Mouse (Mus musculus): ENCODE data around the gene Fndc3b. TPM values are rescaled to one million over a fixed set of nuclear protein-coding genes. Genes with fewer than 3 reads are reported as not detected.

Fndc3b gene
- polyA plus RNA-seq, 1 experiment = 5.0 TPM

DNA sequence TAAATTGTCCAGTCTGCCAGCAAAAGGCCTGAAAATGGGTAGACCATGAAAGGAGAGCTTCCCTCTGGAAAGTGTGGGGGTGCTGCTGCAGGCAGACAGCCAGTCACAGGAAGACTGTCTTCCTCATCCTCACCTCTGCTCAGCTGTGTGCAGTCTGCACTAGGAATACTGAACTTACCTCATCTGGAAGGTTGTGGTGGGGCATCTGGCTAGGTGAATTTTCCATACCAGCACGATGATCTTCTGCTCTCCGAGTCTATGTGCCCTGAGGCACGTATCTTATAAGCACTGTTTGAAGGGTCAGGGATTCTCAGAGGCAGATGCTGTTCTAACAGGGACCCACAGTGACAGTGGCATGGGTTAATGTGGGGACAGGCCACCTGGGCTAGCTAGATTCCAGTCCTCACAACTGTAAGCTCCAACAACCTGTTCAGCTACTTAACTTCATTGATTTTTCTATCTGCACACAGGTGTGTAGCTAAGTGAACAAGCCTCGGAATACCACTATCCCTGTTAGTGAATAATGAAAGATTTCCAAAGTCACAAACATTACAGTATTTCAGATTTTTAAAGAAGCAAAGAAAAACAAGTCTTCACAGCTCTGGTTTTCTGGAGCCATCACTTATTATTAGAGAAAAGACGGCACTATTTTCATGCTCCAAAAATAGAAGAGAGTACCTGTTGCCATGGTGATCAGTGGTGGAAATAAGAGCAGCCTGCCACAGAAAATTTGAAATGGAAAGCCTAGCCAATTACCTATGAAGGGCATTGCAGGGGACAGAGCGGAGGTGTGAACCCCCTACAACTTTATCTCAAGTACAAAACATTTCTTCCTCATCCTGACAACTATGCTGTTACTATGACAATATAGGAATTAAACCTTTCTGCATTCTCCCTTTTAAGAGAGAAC is 128.9 kb downstream of the Fndc3b start:
- no peak for TF ChIP-seq POLR2A (IDR thresholded peaks at IDR 0.05; ENCODE audit: control insufficient read depth, low read depth, low read length)
- TF ChIP-seq CTCF (IDR thresholded peaks at IDR 0.05; ENCODE audit: control insufficient read depth, insufficient read depth, insufficient replicate concordance, low read depth, low read length) = no peak
- no peaks in the 10 kb centered on the region for H3K27me3 ChIP-seq (ENCODE audit: control insufficient read depth, insufficient read depth, low read length)
- H3K4me1 ChIP-seq (ENCODE audit: control insufficient read depth, insufficient read depth, low read length) = no peaks in the 10 kb centered on the region
- no peak overlapping the region for H3K4me3 ChIP-seq (ENCODE audit: control insufficient read depth, low read depth, low read length)
- no peaks in the 10 kb centered on the region for H3K36me3 ChIP-seq (ENCODE audit: control insufficient read depth, insufficient read depth, low read length)
- H3K27ac ChIP-seq (ENCODE audit: control insufficient read depth, insufficient read depth, low read depth, low read length) = no peak overlapping the region

- TF ChIP-seq POLR2A (IDR thresholded peaks at IDR 0.05; ENCODE audit: control insufficient read depth, low read depth, low read length) (no peak), CTCF (IDR thresholded peaks at IDR 0.05; ENCODE audit: control insufficient read depth, insufficient read depth, insufficient replicate concordance, low read depth, low read length) (no peak)
- Histone ChIP-seq H3K27ac (ENCODE audit: control insufficient read depth, insufficient read depth, low read depth, low read length) (no peak overlapping the region), H3K27me3 (ENCODE audit: control insufficient read depth, insufficient read depth, low read length) (no peaks in the 10 kb centered on the region), H3K4me3 (ENCODE audit: control insufficient read depth, low read depth, low read length) (no peak overlapping the region), H3K4me1 (ENCODE audit: control insufficient read depth, insufficient read depth, low read length) (no peaks in the 10 kb centered on the region), H3K36me3 (ENCODE audit: control insufficient read depth, insufficient read depth, low read length) (no peaks in the 10 kb centered on the region)
These were observed 130.2 kb downstream of the Fndc3b start for GRCm38 (mm10) chr3:27580956-27581355.

GRCm38 (mm10) chr3:27579894-27580613 is 131.1 kb downstream of the Fndc3b start:
- Histone ChIP-seq H3K27ac (ENCODE audit: control insufficient read depth, insufficient read depth, low read depth, low read length) (no peak overlapping the region), H3K4me3 (ENCODE audit: control insufficient read depth, low read depth, low read length) (no peak overlapping the region), H3K36me3 (ENCODE audit: control insufficient read depth, insufficient read depth, low read length) (no peaks in the 10 kb centered on the region), H3K4me1 (ENCODE audit: control insufficient read depth, insufficient read depth, low read length) (no peaks in the 10 kb centered on the region), H3K27me3 (ENCODE audit: control insufficient read depth, insufficient read depth, low read length) (no peaks in the 10 kb centered on the region)
- TF ChIP-seq POLR2A (IDR thresholded peaks at IDR 0.05; ENCODE audit: control insufficient read depth, low read depth, low read length) (no peak), CTCF (IDR thresholded peaks at IDR 0.05; ENCODE audit: control insufficient read depth, insufficient read depth, insufficient replicate concordance, low read depth, low read length) (no peak)

DNA sequence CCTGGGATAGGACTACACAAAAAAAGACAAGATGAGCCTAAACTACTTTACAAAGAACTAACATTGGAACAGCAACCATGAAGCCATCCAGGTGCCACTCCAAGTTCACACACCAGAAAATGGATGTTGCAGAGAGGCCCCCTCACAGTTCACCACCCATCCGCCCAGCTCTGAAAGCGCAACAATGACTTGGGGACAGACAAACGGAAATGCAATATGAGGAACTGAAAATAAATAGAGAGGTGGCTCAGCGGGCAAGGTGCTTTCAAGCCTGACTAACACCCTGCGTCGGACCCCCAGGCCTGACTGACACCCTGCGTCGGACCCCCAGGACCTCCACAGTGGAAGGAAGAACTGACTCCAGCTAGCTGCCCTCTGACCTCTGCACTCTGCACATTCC is 131.9 kb downstream of the Fndc3b start:
- Histone ChIP-seq H3K27ac (ENCODE audit: control insufficient read depth, insufficient read depth, low read depth, low read length) (no peak overlapping the region), H3K4me1 (ENCODE audit: control insufficient read depth, insufficient read depth, low read length) (no peaks in the 10 kb centered on the region), H3K27me3 (ENCODE audit: control insufficient read depth, insufficient read depth, low read length) (no peaks in the 10 kb centered on the region), H3K4me3 (ENCODE audit: control insufficient read depth, low read depth, low read length) (no peak overlapping the region), H3K36me3 (ENCODE audit: control insufficient read depth, insufficient read depth, low read length) (no peaks in the 10 kb centered on the region)
- no peak for TF ChIP-seq POLR2A (IDR thresholded peaks at IDR 0.05; ENCODE audit: control insufficient read depth, low read depth, low read length)
- TF ChIP-seq CTCF (IDR thresholded peaks at IDR 0.05; ENCODE audit: control insufficient read depth, insufficient read depth, insufficient replicate concordance, low read depth, low read length) = no peak

DNA sequence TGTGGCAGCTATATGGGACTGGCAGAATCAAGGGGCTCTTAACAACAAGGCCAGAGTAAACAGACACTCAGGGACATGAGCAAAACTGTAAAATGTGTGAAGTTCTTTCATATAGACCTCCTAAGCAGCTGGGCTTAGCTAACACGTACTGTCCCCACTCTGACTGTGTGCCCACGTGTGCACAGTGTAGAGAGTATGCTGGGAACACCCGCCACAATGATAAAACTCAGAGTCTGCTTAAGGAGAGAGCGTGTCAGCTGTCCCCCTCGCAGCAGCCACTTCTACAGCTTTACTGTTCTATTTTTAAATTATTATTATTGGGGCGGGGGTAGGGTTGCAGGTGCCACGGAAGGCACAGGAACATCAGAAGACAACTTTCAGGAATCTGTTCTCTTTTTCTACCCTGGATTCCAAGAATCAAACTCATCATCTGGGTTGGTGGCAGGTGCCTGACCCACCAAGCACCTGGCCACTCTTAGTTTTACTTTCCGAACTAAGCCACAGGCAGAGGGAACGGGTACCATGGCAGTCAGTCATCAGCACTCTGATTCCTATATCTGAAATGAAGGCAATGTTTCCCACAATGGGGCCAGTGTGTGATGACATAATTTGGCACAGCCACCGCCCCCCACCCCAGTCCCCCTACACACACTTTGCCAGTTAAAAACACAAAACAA is 133.6 kb downstream of the Fndc3b start:
- TF ChIP-seq POLR2A (IDR thresholded peaks at IDR 0.05; ENCODE audit: control insufficient read depth, low read depth, low read length) = no peak
- TF ChIP-seq CTCF (IDR thresholded peaks at IDR 0.05; ENCODE audit: control insufficient read depth, insufficient read depth, insufficient replicate concordance, low read depth, low read length) = no peak
- H3K36me3 ChIP-seq (ENCODE audit: control insufficient read depth, insufficient read depth, low read length) = no peaks in the 10 kb centered on the region
- no peak overlapping the region for H3K4me3 ChIP-seq (ENCODE audit: control insufficient read depth, low read depth, low read length)
- no peaks in the 10 kb centered on the region for H3K27me3 ChIP-seq (ENCODE audit: control insufficient read depth, insufficient read depth, low read length)
- H3K4me1 ChIP-seq (ENCODE audit: control insufficient read depth, insufficient read depth, low read length) = no peaks in the 10 kb centered on the region
- no peak overlapping the region for H3K27ac ChIP-seq (ENCODE audit: control insufficient read depth, insufficient read depth, low read depth, low read length)

DNA sequence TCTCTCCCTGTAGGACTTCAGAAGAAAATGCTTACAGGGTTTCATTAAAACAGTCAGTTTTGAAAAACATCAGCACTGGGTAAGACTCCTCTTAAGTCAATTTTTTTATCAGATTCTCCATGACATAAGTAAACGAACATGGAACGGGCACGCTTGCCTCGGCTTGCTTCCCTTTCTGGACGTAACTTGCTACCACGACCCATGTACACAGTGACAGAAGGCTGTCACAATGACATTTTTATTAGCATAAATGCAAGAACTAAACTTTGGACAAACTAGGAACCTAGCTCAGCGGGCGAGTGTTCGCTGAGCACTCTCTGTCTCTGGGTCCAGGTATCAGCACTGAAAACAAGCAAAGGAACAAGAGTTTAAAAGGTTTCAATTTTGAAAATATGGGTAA is 136.9 kb downstream of the Fndc3b start:
- H3K4me1 ChIP-seq (ENCODE audit: control insufficient read depth, insufficient read depth, low read length) = no peaks in the 10 kb centered on the region
- no peak for TF ChIP-seq POLR2A (IDR thresholded peaks at IDR 0.05; ENCODE audit: control insufficient read depth, low read depth, low read length)
- TF ChIP-seq CTCF (IDR thresholded peaks at IDR 0.05; ENCODE audit: control insufficient read depth, insufficient read depth, insufficient replicate concordance, low read depth, low read length) = no peak
- no peaks in the 10 kb centered on the region for H3K27me3 ChIP-seq (ENCODE audit: control insufficient read depth, insufficient read depth, low read length)
- no peaks in the 10 kb centered on the region for H3K36me3 ChIP-seq (ENCODE audit: control insufficient read depth, insufficient read depth, low read length)
- H3K27ac ChIP-seq (ENCODE audit: control insufficient read depth, insufficient read depth, low read depth, low read length) = no peak overlapping the region
- H3K4me3 ChIP-seq (ENCODE audit: control insufficient read depth, low read depth, low read length) = no peak overlapping the region

GRCm38 (mm10) chr3:27573458-27573857 is 137.6 kb downstream of the Fndc3b start:
- Histone ChIP-seq H3K36me3 (ENCODE audit: control insufficient read depth, insufficient read depth, low read length) (no peaks in the 10 kb centered on the region), H3K4me3 (ENCODE audit: control insufficient read depth, low read depth, low read length) (no peak overlapping the region), H3K27me3 (ENCODE audit: control insufficient read depth, insufficient read depth, low read length) (no peaks in the 10 kb centered on the region), H3K27ac (ENCODE audit: control insufficient read depth, insufficient read depth, low read depth, low read length) (no peak overlapping the region), H3K4me1 (ENCODE audit: control insufficient read depth, insufficient read depth, low read length) (no peaks in the 10 kb centered on the region)
- TF ChIP-seq POLR2A (IDR thresholded peaks at IDR 0.05; ENCODE audit: control insufficient read depth, low read depth, low read length) = no peak
- no peak for TF ChIP-seq CTCF (IDR thresholded peaks at IDR 0.05; ENCODE audit: control insufficient read depth, insufficient read depth, insufficient replicate concordance, low read depth, low read length)
